Mouse (Mus musculus) limb, embryonic 14.5 days (tissue): ENCODE measurements around the gene Cdk2ap2. TPM values are rescaled to one million over a fixed set of nuclear protein-coding genes. Genes with fewer than 3 reads are reported as not detected.

Source experiments
- ATAC-seq: fragments of 200-750 bp; cut with Nextera tagmentation; 2 replicates; pipeline ENCODE4 v1.8.0; 2017; ENCODE audit warnings: low read depth, moderate number of reproducible peaks, moderate TSS enrichment; ENCODE audit not compliant: low FRiP score
- DNase-seq: peaks from one replicate; pipeline ENCODE4 v3.0.0-alpha.2; 2015; ENCODE audit warnings: low spot score
- H3K27ac ChIP-seq: fragments of 300-500 bp; sonication (generic); replicated peaks from 2 replicates; pipeline ENCODE4 v1.5.1; 2014; ENCODE audit warnings: low read depth, mild to moderate bottlenecking, low read length, moderate library complexity, mixed read lengths
- H3K27me3 ChIP-seq: fragments of 300-500 bp; sonication (generic); 2 replicates; pipeline ENCODE4 v1.6.1; 2014; ENCODE audit warnings: low read length, mixed read lengths; ENCODE audit not compliant: control insufficient read depth, insufficient read depth
- H3K36me3 ChIP-seq: fragments of 300-500 bp; sonication (generic); 2 replicates; pipeline ENCODE4 v1.6.1; 2014; ENCODE audit warnings: mild to moderate bottlenecking, low read length, moderate library complexity, mixed read lengths; ENCODE audit not compliant: control insufficient read depth, insufficient read depth
- H3K4me1 ChIP-seq: fragments of 300-500 bp; sonication (generic); 2 replicates; pipeline ENCODE4 v1.6.1; 2014; ENCODE audit warnings: antibody characterized with exemption, low read length, mixed read lengths; ENCODE audit not compliant: control insufficient read depth, insufficient read depth
- H3K4me2 ChIP-seq: fragments of 300-500 bp; sonication (generic); replicated peaks from 2 replicates; pipeline ENCODE4 v1.6.1; 2014; ENCODE audit warnings: low read depth, mild to moderate bottlenecking, low read length, moderate library complexity; ENCODE audit not compliant: severe bottlenecking
- H3K4me3 ChIP-seq: fragments of 300-500 bp; sonication (generic); replicated peaks from 2 replicates; pipeline ENCODE4 v1.5.1; 2014; ENCODE audit warnings: low read length
- H3K9ac ChIP-seq: fragments of 300-500 bp; sonication (generic); 2 replicates; pipeline ENCODE4 v1.6.1; 2014; ENCODE audit warnings: mild to moderate bottlenecking, low read depth, low read length, moderate library complexity; ENCODE audit not compliant: severe bottlenecking
- H3K9me3 ChIP-seq: fragments of 300-500 bp; sonication (generic); 2 replicates; pipeline ENCODE4 v1.6.1; 2016; ENCODE audit warnings: low read length; ENCODE audit not compliant: control insufficient read depth
- POLR2A ChIP-seq: fragments of 200-500 bp; IDR thresholded peaks from 2 replicates; pipeline ENCODE4 v1.8.0; 2012; ENCODE audit warnings: inconsistent platforms, mild to moderate bottlenecking, moderate library complexity, borderline replicate concordance; ENCODE audit not compliant: insufficient read depth, insufficient read length; ENCODE audit errors: extremely low read depth
- WGBS: fragments of 180-500 bp; shearing (Covaris S2); extraction: QIAGEN DNeasy Blood & Tissue Kit; methylation state at CpG from one replicate; pipeline ENCODE4 v1.1.7; 2014; 5-methylcytosine and 5-hydroxymethylcytosine counted together
- polyA plus RNA-seq, 2 experiments: library from polyadenylated mRNA; depleted of rRNA in 1 of 2; stranded (reverse) in 1 of 2; unstranded in 1 of 2; fragments of >200 nt; fragmentation: Nextera tagmentation in 1 of 2; extraction: Ambion mirVana in 1 of 2; gene quantifications; 2 replicates each; pipeline versions ENCODE4 v1.2.1 to v1.2.3; 2012 to 2014

Cdk2ap2 gene
- polyA plus RNA-seq, 2 experiments: 45.2 to 67.6 TPM

DNA sequence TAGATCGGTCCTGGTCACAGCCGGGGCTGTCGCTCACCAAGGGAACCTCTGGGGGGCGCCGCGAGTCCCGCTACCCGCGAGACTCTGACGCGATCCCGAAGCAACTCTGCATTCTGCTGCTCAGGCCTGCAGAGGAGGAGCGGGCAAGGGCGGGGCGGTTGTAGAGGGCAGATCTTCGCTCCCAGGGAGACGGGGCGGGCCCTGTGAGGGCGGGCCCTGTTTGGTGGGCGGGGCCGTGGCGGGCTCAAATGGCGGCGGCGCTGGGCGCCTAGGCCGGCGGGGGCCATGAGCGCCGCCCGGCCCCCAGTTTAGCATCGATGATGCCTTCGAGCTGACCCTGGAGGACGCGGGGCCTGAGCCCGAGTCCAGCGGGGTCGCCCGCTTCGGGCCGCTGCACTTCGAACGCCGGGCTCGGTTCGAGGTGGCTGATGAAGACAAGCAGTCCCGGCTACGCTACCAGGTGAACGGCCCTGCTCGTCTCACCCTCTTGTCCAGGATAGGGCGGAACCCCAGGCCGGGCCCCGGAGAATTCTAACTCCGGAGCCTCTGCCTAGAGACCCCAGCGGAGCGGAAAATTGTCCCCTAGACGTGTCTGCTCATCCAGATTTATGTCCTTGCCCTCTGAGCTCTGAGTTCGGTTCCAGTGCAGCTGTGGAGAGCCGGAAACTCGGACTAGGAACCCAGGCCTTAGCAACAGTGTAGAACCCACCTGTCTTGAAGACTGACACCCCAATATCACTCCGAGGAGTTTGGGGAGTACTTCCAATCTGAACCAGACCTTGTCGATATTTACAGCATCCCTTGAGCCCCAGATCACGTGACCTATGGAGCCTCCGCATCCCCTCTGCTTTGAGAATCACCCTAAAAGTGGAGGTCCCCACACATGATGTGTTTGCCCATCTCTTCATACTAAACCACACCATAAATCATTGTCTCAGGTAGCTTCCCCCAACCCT lies 29.0 kb downstream of the Cdk2ap2 start, which contains the start of gene Aip:
Gene Aip, minus strand, starts transcription at position 118 of the 956 bp plus-strand sequence.
- TF ChIP-seq POLR2A: peak; percentile 74; the same call in 1 of the 2 replicates
- ATAC-seq (peak; percentile 93), DNase-seq (peak; percentile 99)
- peak within 1 kb of the TSS; percentile 86 for H3K4me3 ChIP-seq
- H3K27ac ChIP-seq: 0 out of 2 replicates have a peak within 1 kb of the TSS, but pooled peaks have one; percentile 40
- WGBS: 1% methylated on average over 55 of the region's 64 CpGs
- peak within 1 kb of the TSS; percentile 84 for H3K9ac ChIP-seq
- H3K9me3 ChIP-seq: no peaks in the 10 kb centered on the region
- peak within 1 kb of the TSS; percentile 75 for H3K4me2 ChIP-seq
- peaks cover 8% of the 10 kb centered on the region for H3K4me1 ChIP-seq
- peaks cover 39% of the 10 kb centered on the region for H3K36me3 ChIP-seq
- no peaks in the 10 kb centered on the region for H3K27me3 ChIP-seq

GRCm38 (mm10) chr19:4126759-4127495 lies 29.9 kb downstream of the Cdk2ap2 start:
- peak; percentile 20 for DNase-seq
- 0 out of 2 replicates have a peak overlapping the region, but pooled peaks have one; percentile 14 for H3K27ac ChIP-seq
- no peaks in the 10 kb centered on the region for H3K27me3 ChIP-seq
- H3K4me1 ChIP-seq: peaks cover 8% of the 10 kb centered on the region
- ATAC-seq: no peak
- no peak for TF ChIP-seq POLR2A
- no peaks in the 10 kb centered on the region for H3K9me3 ChIP-seq
- H3K4me2 ChIP-seq: peak overlapping the region; percentile 75
- peak overlapping the region; percentile 86 for H3K4me3 ChIP-seq
- H3K36me3 ChIP-seq: peaks cover 48% of the 10 kb centered on the region
- peak overlapping the region; percentile 84 for H3K9ac ChIP-seq
- 51% methylated on average over 7 of the region's 7 CpGs for WGBS

GRCm38 (mm10) chr19:4129462-4129861 lies 32.5 kb downstream of the Cdk2ap2 start:
- peaks cover 8% of the 10 kb centered on the region for H3K4me1 ChIP-seq
- DNase-seq (no peak), ATAC-seq (no peak)
- no peak overlapping the region for H3K27ac ChIP-seq
- no peak overlapping the region for H3K4me3 ChIP-seq
- no peaks in the 10 kb centered on the region for H3K9me3 ChIP-seq
- WGBS: 94% methylated on average over 7 of the region's 7 CpGs
- H3K4me2 ChIP-seq: no peak overlapping the region
- no peaks in the 10 kb centered on the region for H3K27me3 ChIP-seq
- H3K9ac ChIP-seq: no peak overlapping the region
- peaks cover 62% of the 10 kb centered on the region for H3K36me3 ChIP-seq
- no peak for TF ChIP-seq POLR2A

DNA sequence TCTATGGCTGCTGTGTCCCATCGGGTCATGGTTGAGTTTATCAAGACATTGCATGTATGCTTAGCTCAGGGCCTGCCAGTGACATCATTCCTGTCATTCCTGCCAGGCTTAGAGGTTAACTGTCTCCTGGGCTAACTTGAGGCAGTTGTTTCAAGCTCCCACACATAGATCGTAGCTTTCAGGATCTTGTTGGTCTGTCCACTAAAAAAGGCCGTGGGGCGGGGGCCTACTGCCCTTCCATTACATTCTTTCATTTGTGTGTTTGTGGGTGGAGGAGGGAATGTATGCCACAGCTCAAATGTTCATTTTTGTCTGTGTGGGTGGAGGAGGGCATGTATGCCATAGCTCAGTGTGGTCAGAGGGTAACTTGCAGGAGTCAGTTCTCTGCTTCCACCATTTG lies 33.1 kb downstream of the Cdk2ap2 start:
- H3K4me2 ChIP-seq: no peak overlapping the region
- 81% methylated on average over 4 of the region's 4 CpGs for WGBS
- H3K9ac ChIP-seq: no peak overlapping the region
- H3K4me3 ChIP-seq: no peak overlapping the region
- no peak for TF ChIP-seq POLR2A
- ATAC-seq (no peak), DNase-seq (no peak)
- H3K27me3 ChIP-seq: no peaks in the 10 kb centered on the region
- no peaks in the 10 kb centered on the region for H3K9me3 ChIP-seq
- H3K36me3 ChIP-seq: peaks cover 62% of the 10 kb centered on the region
- H3K4me1 ChIP-seq: peaks cover 8% of the 10 kb centered on the region
- H3K27ac ChIP-seq: no peak overlapping the region

DNA sequence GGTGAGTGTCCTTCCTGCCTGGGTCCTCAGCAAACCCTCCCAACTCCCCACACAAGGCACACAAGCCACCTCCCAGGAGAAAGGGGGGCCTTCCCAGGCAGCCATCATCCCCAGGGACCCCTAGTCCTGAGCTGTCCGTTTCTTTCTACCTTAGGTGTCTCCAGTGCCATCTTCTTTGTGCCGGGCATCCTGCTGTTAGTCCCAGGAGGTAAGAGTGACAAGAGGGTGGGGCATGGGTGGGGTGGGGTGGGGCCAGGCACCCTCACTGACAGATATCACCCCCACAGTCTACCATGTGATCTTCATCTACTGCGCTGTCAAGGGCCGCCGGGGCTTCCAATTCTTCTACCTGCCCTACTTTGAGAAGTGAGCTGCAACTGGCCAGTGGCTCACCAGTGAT lies 34.1 kb downstream of the Cdk2ap2 start:
- Histone ChIP-seq H3K9ac (no peak overlapping the region), H3K27ac (no peak overlapping the region), H3K4me3 (no peak overlapping the region), H3K4me1 (peaks cover 8% of the 10 kb centered on the region), H3K4me2 (no peak overlapping the region), H3K9me3 (no peaks in the 10 kb centered on the region), H3K27me3 (no peaks in the 10 kb centered on the region), H3K36me3 (peaks cover 62% of the 10 kb centered on the region)
- WGBS: 88% methylated on average over 5 of the region's 5 CpGs
- no peak for ATAC-seq
- no peak for DNase-seq
- TF ChIP-seq POLR2A: no peak
